Mouse (Mus musculus) stomach, embryonic 16.5 days (tissue): ENCODE data around the gene Wdfy1. TPM values are rescaled to one million over a fixed set of nuclear protein-coding genes. Genes with fewer than 3 reads are reported as not detected.

Experiments
- ATAC-seq: fragments of 200-750 bp; cut with Nextera tagmentation; 2 replicates; pipeline ENCODE4 v1.8.0; 2017; ENCODE audit warnings: moderate number of reproducible peaks, moderate TSS enrichment; ENCODE audit not compliant: insufficient read depth, low FRiP score
- H3K27ac ChIP-seq: fragments of 300-500 bp; sonication (generic); 2 replicates; pipeline ENCODE4 v1.5.1; 2014; ENCODE audit warnings: low read length
- H3K27me3 ChIP-seq: fragments of 300-500 bp; sonication (generic); 2 replicates; pipeline ENCODE4 v1.6.1; 2014; ENCODE audit warnings: low read length, control low read depth, mixed read lengths; ENCODE audit not compliant: control insufficient read depth, insufficient read depth
- H3K36me3 ChIP-seq: fragments of 300-500 bp; sonication (generic); 2 replicates; pipeline ENCODE4 v1.6.1; 2014; ENCODE audit warnings: low read length; ENCODE audit not compliant: control insufficient read depth, insufficient read depth
- H3K4me1 ChIP-seq: fragments of 300-500 bp; sonication (generic); 2 replicates; pipeline ENCODE4 v1.6.1; 2014; ENCODE audit warnings: low read length, control low read depth, mixed read lengths; ENCODE audit not compliant: control insufficient read depth, insufficient read depth
- H3K4me2 ChIP-seq: fragments of 300-500 bp; sonication (generic); 2 replicates; pipeline ENCODE4 v1.6.1; 2014; ENCODE audit warnings: low read depth, low read length, mixed read lengths
- H3K4me3 ChIP-seq: fragments of 300-500 bp; sonication (generic); replicated peaks from 2 replicates; pipeline ENCODE4 v1.5.1; 2014; ENCODE audit warnings: mild to moderate bottlenecking, low read length
- H3K9ac ChIP-seq: fragments of 300-500 bp; sonication (generic); 2 replicates; pipeline ENCODE4 v1.6.1; 2014; ENCODE audit warnings: low read length
- H3K9me3 ChIP-seq: fragments of 300-500 bp; sonication (generic); replicated peaks from 2 replicates; pipeline ENCODE4 v1.6.1; 2016; ENCODE audit warnings: low read length, control low read depth; ENCODE audit not compliant: control insufficient read depth
- WGBS: fragments of 180-500 bp; shearing (Covaris S2); extraction: QIAGEN DNeasy Blood & Tissue Kit; methylation state at CpG from one replicate; pipeline ENCODE4 v1.1.7; 2014; 5-methylcytosine and 5-hydroxymethylcytosine counted together
- polyA plus RNA-seq: library from polyadenylated mRNA; unstranded; fragments of >200 nt; fragmentation: Nextera tagmentation; extraction: Ambion mirVana; gene quantifications from 2 replicates; pipeline ENCODE4 v1.2.1, GENCODE M21; 2015

The Wdfy1 gene
- polyA plus RNA-seq, 1 experiment from 2014 or later: 41.8 TPM

DNA sequence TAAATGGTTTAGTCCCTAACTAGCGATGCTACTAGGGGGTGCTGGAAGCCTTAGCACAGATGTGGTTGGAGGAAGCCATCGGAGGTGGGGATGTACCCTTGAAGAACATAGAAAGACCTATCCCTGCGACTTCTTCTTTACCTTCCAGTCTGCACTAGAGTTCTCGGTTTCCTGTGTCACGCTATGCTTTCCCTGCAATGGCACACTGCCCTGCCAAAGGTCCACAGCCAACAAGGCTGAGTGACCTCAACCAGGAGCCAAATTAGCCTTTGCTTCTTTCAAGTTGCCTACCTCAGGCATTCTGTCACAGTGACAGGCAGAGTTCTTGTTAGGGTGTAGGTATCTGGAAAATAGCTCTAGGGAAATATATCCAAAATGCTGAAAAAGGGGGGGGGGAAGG lies 19.5 kb downstream of the Wdfy1 start:
- Histone ChIP-seq H3K27ac (no peak overlapping the region), H3K27me3 (no peaks in the 10 kb centered on the region), H3K9ac (no peak overlapping the region), H3K4me3 (no peak overlapping the region), H3K36me3 (no peaks in the 10 kb centered on the region), H3K4me2 (no peak overlapping the region), H3K4me1 (peaks cover 16% of the 10 kb centered on the region), H3K9me3 (no peaks in the 10 kb centered on the region)
- ATAC-seq: no peak
- 86% methylated on average over 5 of the region's 5 CpGs for WGBS

DNA sequence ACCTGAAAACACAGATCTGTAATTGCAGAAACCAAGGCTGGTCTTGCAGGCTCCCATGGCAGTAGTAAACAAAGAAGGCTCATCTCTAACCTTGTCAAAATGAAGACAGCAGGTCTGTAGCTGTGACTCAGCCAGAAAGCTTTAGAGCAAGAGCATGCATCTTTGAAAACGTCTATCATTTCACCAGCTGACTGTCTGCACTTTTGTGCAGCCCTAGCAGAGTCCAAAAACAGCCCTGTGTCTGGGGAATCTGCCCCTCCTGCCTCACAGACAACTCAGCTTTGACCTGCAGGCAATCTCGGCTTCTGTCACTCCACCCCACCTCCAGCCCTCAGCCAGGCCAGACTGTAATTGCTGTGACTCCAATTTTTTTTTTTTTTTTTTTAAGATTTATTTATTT lies 20.6 kb downstream of the Wdfy1 start:
- H3K27me3 ChIP-seq: no peaks in the 10 kb centered on the region
- peaks cover 3% of the 10 kb centered on the region; the same call in 1 of the 2 replicates for H3K36me3 ChIP-seq
- WGBS: 48% methylated on average over 2 of the region's 2 CpGs
- no peak overlapping the region for H3K9ac ChIP-seq
- H3K4me1 ChIP-seq: peaks cover 10% of the 10 kb centered on the region
- ATAC-seq: no peak
- no peak overlapping the region for H3K27ac ChIP-seq
- H3K9me3 ChIP-seq: peaks cover 2% of the 10 kb centered on the region; the same call in 1 of the 2 replicates
- no peak overlapping the region for H3K4me2 ChIP-seq
- no peak overlapping the region for H3K4me3 ChIP-seq

DNA sequence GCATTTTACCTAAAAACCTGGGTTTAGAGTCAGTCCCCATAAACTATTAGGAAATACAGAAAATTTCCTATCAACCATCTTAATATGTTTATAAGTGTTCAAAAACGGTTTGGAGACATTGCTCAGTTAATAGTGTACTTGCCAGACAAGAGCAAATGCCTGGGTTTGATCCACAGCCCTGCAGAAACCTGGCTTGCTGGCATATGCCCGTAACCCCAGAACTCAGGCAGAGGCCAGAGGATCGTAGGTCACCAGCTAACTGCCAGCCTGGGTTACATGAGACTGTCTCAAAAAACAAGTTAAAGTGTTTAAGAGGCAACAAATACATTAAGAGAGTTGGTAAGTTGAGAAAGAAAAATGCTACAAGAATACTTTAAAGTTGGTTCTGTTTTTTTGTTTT lies 21.0 kb downstream of the Wdfy1 start:
- ATAC-seq: no peak
- H3K36me3 ChIP-seq: peaks cover 4% of the 10 kb centered on the region; the same call in 1 of the 2 replicates
- H3K4me3 ChIP-seq: no peak overlapping the region
- H3K9me3 ChIP-seq: peaks cover 4% of the 10 kb centered on the region; the same call in 1 of the 2 replicates
- H3K27ac ChIP-seq: no peak overlapping the region
- no peaks in the 10 kb centered on the region for H3K27me3 ChIP-seq
- H3K9ac ChIP-seq: no peak overlapping the region
- H3K4me2 ChIP-seq: no peak overlapping the region
- 83% methylated on average over 3 of the region's 3 CpGs for WGBS
- peaks cover 8% of the 10 kb centered on the region for H3K4me1 ChIP-seq

DNA sequence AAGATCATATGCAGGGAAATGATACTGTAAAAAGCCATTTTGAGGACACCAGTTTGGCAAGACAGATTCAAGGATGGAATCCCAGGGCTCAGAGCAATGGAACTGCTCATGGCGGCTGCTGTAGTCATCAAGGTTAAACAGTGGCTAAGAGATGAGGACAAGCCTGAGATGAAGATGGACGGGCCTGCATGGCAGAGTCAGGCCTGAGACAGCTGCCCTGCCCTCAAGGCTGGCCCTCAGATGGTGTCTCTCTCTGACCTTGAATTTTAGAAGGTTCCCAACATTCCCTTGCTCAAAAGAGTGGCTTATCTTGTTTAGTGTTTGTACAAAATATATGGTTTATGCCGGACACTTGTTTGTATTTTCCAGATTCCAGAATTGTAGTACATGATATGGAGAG lies 22.5 kb downstream of the Wdfy1 start:
- Histone ChIP-seq H3K36me3 (peaks cover 4% of the 10 kb centered on the region; the same call in 1 of the 2 replicates), H3K4me3 (no peak overlapping the region), H3K4me2 (no peak overlapping the region), H3K27me3 (no peaks in the 10 kb centered on the region), H3K27ac (no peak overlapping the region), H3K4me1 (peaks cover 3% of the 10 kb centered on the region), H3K9me3 (peaks cover 4% of the 10 kb centered on the region; the same call in 1 of the 2 replicates), H3K9ac (no peak overlapping the region)
- no peak for ATAC-seq
- WGBS: 87% methylated on average over 3 of the region's 3 CpGs

DNA sequence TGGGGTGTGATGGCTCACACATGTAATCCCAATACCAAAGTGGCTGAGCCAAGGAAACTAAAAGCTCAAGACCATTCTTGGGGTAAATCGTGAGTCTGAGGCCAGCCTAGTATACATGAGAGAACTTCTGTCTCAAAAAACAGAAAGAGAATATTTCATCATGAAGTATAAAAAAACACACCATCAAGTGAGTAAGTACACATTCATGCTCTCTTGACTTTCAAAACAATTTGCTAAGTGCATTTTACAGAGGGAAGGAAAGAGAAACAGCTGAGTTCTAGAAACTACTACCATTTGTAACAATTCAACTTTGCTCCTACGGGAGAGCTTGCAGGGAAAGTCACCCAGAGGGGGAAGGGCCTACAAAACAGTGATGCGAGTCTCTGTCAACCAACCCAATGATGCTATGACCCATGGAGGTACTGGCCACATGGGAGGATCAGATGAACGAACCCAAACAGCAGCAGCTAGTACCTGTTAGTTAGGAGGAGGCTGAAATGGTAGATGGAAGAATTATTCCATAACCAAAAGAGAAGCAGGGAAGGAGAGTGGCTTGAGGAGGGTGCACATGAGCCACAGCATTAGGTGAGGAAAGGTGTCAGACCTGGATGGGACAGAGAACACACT lies 23.1 kb downstream of the Wdfy1 start:
- Histone ChIP-seq H3K27ac (no peak overlapping the region), H3K9me3 (peaks cover 4% of the 10 kb centered on the region; the same call in 1 of the 2 replicates), H3K4me2 (no peak overlapping the region), H3K9ac (no peak overlapping the region), H3K4me3 (no peak overlapping the region), H3K36me3 (peaks cover 4% of the 10 kb centered on the region; the same call in 1 of the 2 replicates), H3K27me3 (no peaks in the 10 kb centered on the region), H3K4me1 (peaks cover 3% of the 10 kb centered on the region)
- no peak for ATAC-seq
- WGBS: 75% methylated on average over 4 of the region's 4 CpGs

DNA sequence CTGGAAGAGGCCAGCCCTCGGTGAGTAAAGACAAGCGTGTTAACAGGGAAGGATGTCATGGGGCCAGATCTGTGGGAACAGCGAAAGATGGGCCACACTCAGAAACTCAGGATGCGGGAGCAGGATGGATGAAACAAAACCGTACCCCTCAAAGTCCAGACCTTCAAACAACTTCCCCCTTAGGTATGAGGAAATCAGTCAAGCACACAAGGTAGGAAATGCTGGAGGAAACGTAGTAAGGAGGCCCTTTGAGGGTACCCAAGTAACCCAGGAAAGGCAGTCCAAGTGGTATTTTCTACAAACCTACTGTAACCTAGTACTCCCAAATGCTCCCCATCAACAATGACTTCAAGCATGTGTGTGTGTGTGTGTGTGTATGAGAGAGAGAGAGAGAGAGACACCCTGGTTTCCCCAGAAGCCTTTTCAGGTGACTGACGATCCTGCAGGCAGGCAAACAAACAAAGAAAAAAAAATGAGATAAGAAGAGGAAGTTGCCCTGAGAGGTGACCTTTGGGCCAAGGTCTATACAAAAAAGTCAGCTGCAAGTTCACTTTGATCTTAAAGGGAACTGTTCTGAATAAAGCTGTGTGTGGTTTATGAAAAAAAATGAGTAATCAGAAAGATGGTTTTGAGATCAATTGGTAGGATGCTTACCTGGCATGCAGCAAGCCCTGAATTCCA lies 23.8 kb downstream of the Wdfy1 start:
- Histone ChIP-seq H3K27me3 (no peaks in the 10 kb centered on the region), H3K4me2 (no peak overlapping the region), H3K4me3 (no peak overlapping the region), H3K9me3 (peaks cover 4% of the 10 kb centered on the region; the same call in 1 of the 2 replicates), H3K9ac (no peak overlapping the region), H3K4me1 (peaks cover 3% of the 10 kb centered on the region), H3K27ac (no peak overlapping the region), H3K36me3 (peaks cover 4% of the 10 kb centered on the region; the same call in 1 of the 2 replicates)
- WGBS: 62% methylated on average over 7 of the region's 7 CpGs
- no peak for ATAC-seq

DNA sequence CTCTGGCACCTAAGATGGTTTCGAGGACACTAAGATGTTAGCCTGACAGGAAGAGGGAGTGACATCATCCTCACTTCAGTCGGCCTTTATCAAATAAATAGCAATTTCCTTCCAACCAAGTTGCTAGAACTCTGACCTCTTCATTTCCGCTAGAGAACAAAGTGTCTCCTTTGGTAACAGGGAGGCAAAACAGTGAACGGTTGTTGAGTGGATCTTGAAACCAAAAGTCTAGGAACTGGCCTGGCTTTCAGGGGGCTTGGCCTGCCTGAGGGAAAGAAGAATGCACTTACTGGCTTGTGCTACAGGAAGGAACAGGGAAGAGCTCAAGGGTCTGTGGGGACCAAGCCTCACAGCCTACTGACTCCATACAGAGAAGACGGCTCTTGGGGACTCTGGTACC lies 24.8 kb downstream of the Wdfy1 start:
- no peaks in the 10 kb centered on the region for H3K4me1 ChIP-seq
- peaks cover 4% of the 10 kb centered on the region; the same call in 1 of the 2 replicates for H3K9me3 ChIP-seq
- H3K4me3 ChIP-seq: no peak overlapping the region
- no peak overlapping the region for H3K9ac ChIP-seq
- H3K4me2 ChIP-seq: no peak overlapping the region
- ATAC-seq: no peak
- 71% methylated on average over 5 of the region's 5 CpGs for WGBS
- H3K27ac ChIP-seq: no peak overlapping the region
- no peaks in the 10 kb centered on the region for H3K27me3 ChIP-seq
- peaks cover 4% of the 10 kb centered on the region; the same call in 1 of the 2 replicates for H3K36me3 ChIP-seq

DNA sequence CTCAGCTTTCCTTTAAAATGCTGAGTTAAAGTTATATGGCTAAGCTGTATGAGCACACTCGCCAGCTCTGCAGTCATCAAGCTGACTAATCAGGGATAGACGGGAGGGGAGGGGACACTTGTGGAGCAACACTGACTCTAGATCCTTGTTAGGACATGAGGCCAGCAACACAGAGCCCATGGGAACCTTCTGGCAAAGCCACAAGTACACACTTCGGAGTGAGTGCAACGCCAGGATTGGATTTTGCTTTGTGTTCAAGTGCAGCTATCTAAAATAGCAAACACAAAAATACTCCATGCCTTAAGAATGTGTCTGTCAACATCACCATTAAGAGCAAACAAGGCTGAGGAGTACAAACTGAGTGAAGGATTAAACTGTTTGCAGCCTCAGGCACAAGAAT lies 29.9 kb downstream of the Wdfy1 start:
- Histone ChIP-seq H3K9ac (no peak overlapping the region), H3K27me3 (no peaks in the 10 kb centered on the region), H3K36me3 (peaks cover 4% of the 10 kb centered on the region; the same call in 1 of the 2 replicates), H3K4me1 (no peaks in the 10 kb centered on the region), H3K4me3 (no peak overlapping the region), H3K4me2 (no peak overlapping the region), H3K9me3 (peaks cover 4% of the 10 kb centered on the region; the same call in 1 of the 2 replicates), H3K27ac (peak overlapping the region; percentile 35)
- 56% methylated on average over 4 of the region's 4 CpGs for WGBS
- ATAC-seq: peak; percentile 87

DNA sequence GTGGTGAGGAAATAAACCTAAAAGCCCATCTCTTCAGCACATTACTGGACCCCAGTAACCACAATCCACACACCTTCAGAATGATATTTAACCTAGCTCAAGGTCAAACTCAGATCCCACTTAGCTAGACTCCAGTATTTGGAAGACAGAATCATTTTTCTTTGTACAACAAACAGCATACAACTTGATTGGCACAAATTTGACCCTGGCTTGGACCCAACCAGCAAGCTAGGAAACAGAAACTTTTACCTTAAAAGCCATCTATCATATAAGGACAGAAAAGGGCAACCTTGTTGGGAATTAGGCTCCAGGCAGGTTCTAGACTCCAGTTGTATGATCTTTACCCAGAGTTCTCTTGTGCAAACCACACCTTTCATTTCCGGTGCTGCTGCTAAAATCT lies 32.6 kb downstream of the Wdfy1 start:
- 81% methylated on average over 1 of the region's 1 CpGs for WGBS
- no peak overlapping the region for H3K4me2 ChIP-seq
- no peak overlapping the region for H3K4me3 ChIP-seq
- 0 out of 2 replicates have a peak, but pooled peaks cover 2% of the 10 kb centered on the region for H3K4me1 ChIP-seq
- ATAC-seq: no peak
- H3K9ac ChIP-seq: no peak overlapping the region
- H3K36me3 ChIP-seq: no peaks in the 10 kb centered on the region
- no peak overlapping the region for H3K27ac ChIP-seq
- H3K27me3 ChIP-seq: no peaks in the 10 kb centered on the region
- no peaks in the 10 kb centered on the region for H3K9me3 ChIP-seq
